In genomic region chr19:6948186-6948585, GRCm38 (mm10) we compare ENCODE assay signal across 21 mouse cellular contexts. TPM values are rescaled to one million over a fixed set of nuclear protein-coding genes. Genes with fewer than 3 reads are reported as not detected.
DNase-seq lines count a peak whose midpoint lies in the region; ATAC-seq and TF ChIP-seq lines count a peak whose summit lies in the region.
"Had no signal": no experiment of that assay in that cellular context is flagged by ENCODE, and none has a peak within 500 bp of the region (broad histone marks: within the 10 kb centered on the region; RNA-seq: fewer than 3 reads in every experiment).

No protein-coding gene starts in this region.

- TF ChIP-seq CTCF in cerebellum, adult 2 months (IDR thresholded peaks at IDR 0.05; ENCODE audit: borderline replicate concordance, insufficient read depth, low read depth, low read length), result no peak

- peaks cover 27% of the 10 kb centered on the region for H3K4me1 ChIP-seq in forebrain, embryonic 13.5 days
- H3K4me1 ChIP-seq in forebrain, embryonic 14.5 days (ENCODE audit: control insufficient read depth, insufficient read depth, low read length), result peaks cover 12% of the 10 kb centered on the region
- H3K4me1 ChIP-seq in liver, embryonic 12.5 days, result peaks cover 53% of the 10 kb centered on the region
- peaks cover 26% of the 10 kb centered on the region for H3K4me1 ChIP-seq in liver, embryonic 11.5 days (replicated peaks; ENCODE audit: control insufficient read depth, insufficient read depth, low read length)
- H3K4me1 ChIP-seq in cerebellum, adult 2 months (ENCODE audit: control insufficient read depth, insufficient read depth, low read length), result peaks cover 22% of the 10 kb centered on the region

- DNase-seq in forebrain, embryonic 14.5 days (ENCODE audit: low spot score), result no peak
- no peak for DNase-seq in liver, embryonic 11.5 days (ENCODE audit: low spot score)
- DNase-seq in cerebellum, adult 2 months, result peak; percentile 79 to 88
- DNase-seq in cerebellum, postnatal 36 days, result peak; percentile 80 to 84
- no peak for DNase-seq in heart, adult 18-20 months
- DNase-seq in lung, postnatal 14 days, result no peak
- DNase-seq: B cell, adult 2 months; gastrocnemius, postnatal 10 days had no signal

- ATAC-seq in forebrain, embryonic 13.5 days, result no peak
- no peak for ATAC-seq in forebrain, embryonic 14.5 days
- no peak for ATAC-seq in liver, embryonic 12.5 days
- no peak for ATAC-seq in liver, embryonic 11.5 days (replicated peaks; ENCODE audit: low FRiP score)
- ATAC-seq: lung, postnatal 0 days; midbrain, embryonic 13.5 days had no signal

- H3K4me2 ChIP-seq in forebrain, embryonic 13.5 days, result no peak overlapping the region
- H3K4me2 ChIP-seq in forebrain, embryonic 14.5 days (ENCODE audit: low read length), result no peak overlapping the region
- no peak overlapping the region for H3K4me2 ChIP-seq in liver, embryonic 12.5 days
- no peak overlapping the region for H3K4me2 ChIP-seq in liver, embryonic 11.5 days
- H3K4me2 ChIP-seq: forebrain, embryonic 12.5 days; kidney, embryonic 15.5 days; limb, embryonic 13.5 days; midbrain, embryonic 13.5 days; neural tube, embryonic 15.5 days had no signal

- no peak overlapping the region for H3K4me3 ChIP-seq in forebrain, embryonic 13.5 days
- H3K4me3 ChIP-seq in forebrain, embryonic 14.5 days (ENCODE audit: low read depth, low read length), result no peak overlapping the region
- no peak overlapping the region for H3K4me3 ChIP-seq in liver, embryonic 12.5 days
- H3K4me3 ChIP-seq in liver, embryonic 11.5 days (ENCODE audit: low read depth, low read length), result no peak overlapping the region
- H3K4me3 ChIP-seq in cerebellum, adult 2 months (replicated peaks; ENCODE audit: insufficient read depth, low read depth, low read length), result no peak overlapping the region
- H3K4me3 ChIP-seq: forebrain, embryonic 12.5 days; hindbrain, embryonic 10.5 days; kidney, embryonic 15.5 days; limb, embryonic 13.5 days; midbrain, embryonic 13.5 days; neural tube, embryonic 15.5 days had no signal

- H3K27me3 ChIP-seq in forebrain, embryonic 13.5 days, result no peaks in the 10 kb centered on the region
- no peaks in the 10 kb centered on the region for H3K27me3 ChIP-seq in forebrain, embryonic 14.5 days (replicated peaks; ENCODE audit: control insufficient read depth, insufficient read depth, low read length)
- no peaks in the 10 kb centered on the region for H3K27me3 ChIP-seq in liver, embryonic 12.5 days (replicated peaks)
- H3K27me3 ChIP-seq in liver, embryonic 11.5 days (replicated peaks; ENCODE audit: control insufficient read depth, insufficient read depth, low read length), result no peaks in the 10 kb centered on the region
- H3K27me3 ChIP-seq in cerebellum, adult 2 months (ENCODE audit: control insufficient read depth, insufficient read depth, low read length), result no peaks in the 10 kb centered on the region
- H3K27me3 ChIP-seq: forebrain, embryonic 12.5 days; kidney, embryonic 15.5 days; limb, embryonic 13.5 days; midbrain, embryonic 13.5 days; neural tube, embryonic 15.5 days had no signal

- WGBS in forebrain, embryonic 13.5 days, result 79% methylated on average over 4 of the region's 4 CpGs
- WGBS in forebrain, embryonic 14.5 days, result 75% methylated on average over 4 of the region's 4 CpGs
- 69% methylated on average over 4 of the region's 4 CpGs for WGBS in liver, embryonic 12.5 days (ENCODE audit: insufficient replicate concordance)
- WGBS in liver, embryonic 11.5 days, result 83% methylated on average over 4 of the region's 4 CpGs
- WGBS in cerebellum, adult 2 months, result 14% methylated on average over 4 of the region's 4 CpGs

- no peak overlapping the region for H3K27ac ChIP-seq in forebrain, embryonic 13.5 days
- H3K27ac ChIP-seq in forebrain, embryonic 14.5 days (ENCODE audit: low read depth, low read length), result no peak overlapping the region
- peak overlapping the region; percentile 31; the same call in 1 of the 2 replicates for H3K27ac ChIP-seq in liver, embryonic 12.5 days
- H3K27ac ChIP-seq in liver, embryonic 11.5 days (ENCODE audit: low read depth, low read length), result no peak overlapping the region
- peak overlapping the region; percentile 74 for H3K27ac ChIP-seq in cerebellum, adult 2 months (ENCODE audit: insufficient read depth, low read length)
- H3K27ac ChIP-seq: forebrain, embryonic 12.5 days; hindbrain, embryonic 10.5 days; kidney, embryonic 15.5 days; neural tube, embryonic 15.5 days; stomach, postnatal 0 days had no signal

- H3K36me3 ChIP-seq in forebrain, embryonic 13.5 days (ENCODE audit: poor library complexity, severe bottlenecking), result peaks cover 15% of the 10 kb centered on the region
- peaks cover 9% of the 10 kb centered on the region; the same call in 1 of the 2 replicates for H3K36me3 ChIP-seq in forebrain, embryonic 14.5 days (ENCODE audit: control insufficient read depth, insufficient read depth, low read length)
- peaks cover 28% of the 10 kb centered on the region for H3K36me3 ChIP-seq in liver, embryonic 12.5 days
- H3K36me3 ChIP-seq in liver, embryonic 11.5 days (ENCODE audit: control insufficient read depth, insufficient read depth, low read length), result 0 out of 2 replicates have a peak, but pooled peaks cover 3% of the 10 kb centered on the region

- H3K9me3 ChIP-seq in forebrain, embryonic 13.5 days (replicated peaks), result no peaks in the 10 kb centered on the region
- H3K9me3 ChIP-seq in forebrain, embryonic 14.5 days (replicated peaks; ENCODE audit: control insufficient read depth, low read length), result no peaks in the 10 kb centered on the region
- no peaks in the 10 kb centered on the region for H3K9me3 ChIP-seq in liver, embryonic 12.5 days (replicated peaks)
- H3K9me3 ChIP-seq in liver, embryonic 11.5 days (ENCODE audit: control insufficient read depth, low read length), result no peaks in the 10 kb centered on the region
- H3K9me3 ChIP-seq: forebrain, embryonic 12.5 days; hindbrain, embryonic 10.5 days; kidney, embryonic 15.5 days; limb, embryonic 13.5 days; midbrain, embryonic 13.5 days; neural tube, embryonic 15.5 days had no signal

- no peak for TF ChIP-seq POLR2A in cerebellum, adult 2 months (IDR thresholded peaks at IDR 0.05; ENCODE audit: borderline replicate concordance, insufficient read depth, low read length)

- 0 out of 2 replicates have a peak overlapping the region, but pooled peaks have one; percentile 12 for H3K9ac ChIP-seq in forebrain, embryonic 13.5 days
- no peak overlapping the region for H3K9ac ChIP-seq in forebrain, embryonic 14.5 days (ENCODE audit: low read length)
- no peak overlapping the region for H3K9ac ChIP-seq in liver, embryonic 12.5 days
- no peak overlapping the region for H3K9ac ChIP-seq in liver, embryonic 11.5 days (ENCODE audit: low read depth, low read length)
- H3K9ac ChIP-seq: forebrain, embryonic 12.5 days; kidney, embryonic 15.5 days; midbrain, embryonic 13.5 days; neural tube, embryonic 15.5 days had no signal

RNA-seq across cellular contexts. Expression of gene Gpr137, which starts 5.9 kb away (rescaled TPM):
- polyA plus RNA-seq in forebrain, embryonic 13.5 days (2015; fragmentation: Nextera tagmentation; extraction: Ambion mirVana), result 32.4 and 32.8 TPM in 2 replicates
- 38.1 and 45.0 TPM in 2 replicates for polyA plus RNA-seq in forebrain, embryonic 14.5 days (2014; fragmentation: Nextera tagmentation; extraction: Ambion mirVana)
- polyA plus RNA-seq in liver, embryonic 12.5 days (2016; fragmentation: Nextera tagmentation; extraction: Ambion mirVana), result 8.8 and 9.9 TPM in 2 replicates
- 18.2 and 18.9 TPM in 2 replicates for polyA plus RNA-seq in liver, embryonic 11.5 days (2014; fragmentation: Nextera tagmentation; extraction: Ambion mirVana)
- 125 and 127 TPM in 2 replicates for polyA plus RNA-seq in cerebellum, adult 2 months (2012; rRNA removed)
- 10 to 100 TPM; 32.4 to 33.0 TPM for total RNA-seq in heart, adult 18-20 months (2021)

RNA-seq across cellular contexts. Expression of gene Bad, which starts 6.5 kb away (rescaled TPM):
- 72.4 and 79.3 TPM in 2 replicates for polyA plus RNA-seq in forebrain, embryonic 13.5 days (2015; fragmentation: Nextera tagmentation; extraction: Ambion mirVana)
- 77.0 and 81.1 TPM in 2 replicates for polyA plus RNA-seq in forebrain, embryonic 14.5 days (2014; fragmentation: Nextera tagmentation; extraction: Ambion mirVana)
- polyA plus RNA-seq in liver, embryonic 12.5 days (2016; fragmentation: Nextera tagmentation; extraction: Ambion mirVana), result 36.4 and 37.6 TPM in 2 replicates
- polyA plus RNA-seq in liver, embryonic 11.5 days (2014; fragmentation: Nextera tagmentation; extraction: Ambion mirVana), result 51.9 and 54.7 TPM in 2 replicates
- polyA plus RNA-seq in cerebellum, adult 2 months (2012; rRNA removed), result 71.6 and 73.8 TPM in 2 replicates
- total RNA-seq in heart, adult 18-20 months (2021), result 10 to 100 TPM; 21.1 to 22.4 TPM

RNA-seq across cellular contexts. Expression of gene Kcnk4, which starts 13.9 kb away (rescaled TPM):
- polyA plus RNA-seq in forebrain, embryonic 13.5 days (2015; fragmentation: Nextera tagmentation; extraction: Ambion mirVana), result 0.25 TPM in 1 of 2 replicates, not detected in the other
- 0.77 and 0.98 TPM in 2 replicates for polyA plus RNA-seq in forebrain, embryonic 14.5 days (2014; fragmentation: Nextera tagmentation; extraction: Ambion mirVana)
- polyA plus RNA-seq in liver, embryonic 12.5 days (2016; fragmentation: Nextera tagmentation; extraction: Ambion mirVana), result 0.05 TPM in 1 of 2 replicates, not detected in the other
- 0.18 and 0.38 TPM in 2 replicates for polyA plus RNA-seq in liver, embryonic 11.5 days (2014; fragmentation: Nextera tagmentation; extraction: Ambion mirVana)
- 5.8 and 5.9 TPM in 2 replicates for polyA plus RNA-seq in cerebellum, adult 2 months (2012; rRNA removed)
- total RNA-seq in heart, adult 18-20 months (2021), result not detected
- total RNA-seq: gastrocnemius, postnatal 10 days; heart, adult 8-10 months; megakaryocyte progenitor cell, adult 5-6 weeks had no signal
- polyA plus RNA-seq: forebrain, embryonic 12.5 days; hindbrain, embryonic 10.5 days; large intestine, adult 2 months had no signal

RNA-seq across cellular contexts. Expression of gene Catsperz, which starts 23.0 kb away (rescaled TPM):
- 0.74 TPM in 1 of 2 replicates, not detected in the other for polyA plus RNA-seq in forebrain, embryonic 13.5 days (2015; fragmentation: Nextera tagmentation; extraction: Ambion mirVana)
- polyA plus RNA-seq in forebrain, embryonic 14.5 days (2014; fragmentation: Nextera tagmentation; extraction: Ambion mirVana), result 0.45 and 1.1 TPM in 2 replicates
- 0.80 and 0.93 TPM in 2 replicates for polyA plus RNA-seq in liver, embryonic 12.5 days (2016; fragmentation: Nextera tagmentation; extraction: Ambion mirVana)
- polyA plus RNA-seq in liver, embryonic 11.5 days (2014; fragmentation: Nextera tagmentation; extraction: Ambion mirVana), result 0.49 and 0.91 TPM in 2 replicates
- polyA plus RNA-seq in cerebellum, adult 2 months (2012; rRNA removed), result 2.8 and 3.2 TPM in 2 replicates
- not detected for total RNA-seq in heart, adult 18-20 months (2021)
- total RNA-seq: gastrocnemius, postnatal 10 days; heart, adult 8-10 months had no signal
- polyA plus RNA-seq: hindbrain, embryonic 10.5 days had no signal

RNA-seq across cellular contexts. Expression of gene Esrra, which starts 26.6 kb away (rescaled TPM):
- polyA plus RNA-seq in forebrain, embryonic 13.5 days (2015; fragmentation: Nextera tagmentation; extraction: Ambion mirVana), result 15.3 and 15.7 TPM in 2 replicates
- 6.3 and 7.0 TPM in 2 replicates for polyA plus RNA-seq in forebrain, embryonic 14.5 days (2014; fragmentation: Nextera tagmentation; extraction: Ambion mirVana)
- polyA plus RNA-seq in liver, embryonic 12.5 days (2016; fragmentation: Nextera tagmentation; extraction: Ambion mirVana), result 6.5 and 6.8 TPM in 2 replicates
- 4.1 and 5.9 TPM in 2 replicates for polyA plus RNA-seq in liver, embryonic 11.5 days (2014; fragmentation: Nextera tagmentation; extraction: Ambion mirVana)
- 95.3 and 103 TPM in 2 replicates for polyA plus RNA-seq in cerebellum, adult 2 months (2012; rRNA removed)
- total RNA-seq in heart, adult 18-20 months (2021), result 100 to 1,000 TPM; 150 to 178 TPM

Comparison
In these comparisons a context has a peak if more than half of its experiments do, and no peak if none do; other contexts are left out.
1. H3K27ac ChIP-seq: peak in liver, embryonic 12.5 days (single experiment) and cerebellum, adult 2 months (single experiment); none in forebrain, embryonic 13.5 days (single experiment), forebrain, embryonic 14.5 days (single experiment) and liver, embryonic 11.5 days (single experiment).
2. DNase-seq: peak in cerebellum, adult 2 months (2 of 2) and cerebellum, postnatal 36 days (2 of 2); none in forebrain, embryonic 14.5 days (single experiment), liver, embryonic 11.5 days (single experiment), heart, adult 18-20 months (0 of 2) and lung, postnatal 14 days (single experiment).